Mouse (Mus musculus) CD4-positive, CD25-positive, alpha-beta regulatory T cell, adult 2 months (primary cell): ENCODE results near the gene Olfr574.

Experiments
- DNase-seq: peaks from one replicate; pipeline ENCODE4 v3.0.0-alpha.2; 2012; ENCODE audit warnings: low read depth, low spot score

Olfr574 gene

GRCm38 (mm10) chr7:102948167-102948566, at the start of gene Olfr574:
TSS of gene Olfr574 (plus strand) at chr7:102948467.
- no peak for DNase-seq

GRCm38 (mm10) chr7:102915261-102915660, 33.0 kb upstream of the Olfr574 start:
- DNase-seq, result no peak

GRCm38 (mm10) chr7:102916405-102916804, 31.9 kb upstream of the Olfr574 start:
- DNase-seq, result no peak

- no peak for DNase-seq
Measured at GRCm38 (mm10) chr7:102917032-102917875, 31.0 kb upstream of the Olfr574 start, which contains the start of gene Olfr571. TSS of gene Olfr571 (minus strand) at chr7:102917536.

GRCm38 (mm10) chr7:102919632-102920031, 28.6 kb upstream of the Olfr574 start:
- peak; percentile 64 for DNase-seq

GRCm38 (mm10) chr7:102924109-102924508, 24.2 kb upstream of the Olfr574 start, which contains the start of gene Olfr572:
TSS of gene Olfr572 (plus strand) at chr7:102924409.
- no peak for DNase-seq

- DNase-seq, result no peak
Measured at GRCm38 (mm10) chr7:102927105-102927504, 21.2 kb upstream of the Olfr574 start.

GRCm38 (mm10) chr7:102942475-102942874, 5.8 kb upstream of the Olfr574 start, which contains the start of gene Olfr573-ps1:
TSS of gene Olfr573-ps1 (minus strand) at chr7:102942575.
- DNase-seq, result no peak

GRCm38 (mm10) chr7:102943417-102943816, 4.8 kb upstream of the Olfr574 start:
- no peak for DNase-seq

- no peak for DNase-seq
Measured at GRCm38 (mm10) chr7:102950732-102951131, 2.5 kb downstream of the Olfr574 start.

GRCm38 (mm10) chr7:102958137-102958536, 9.9 kb downstream of the Olfr574 start:
- no peak for DNase-seq

- no peak for DNase-seq
Measured at GRCm38 (mm10) chr7:102958593-102958992, 10.3 kb downstream of the Olfr574 start, which contains the start of gene Olfr575. TSS of gene Olfr575 (minus strand) at chr7:102958775.

GRCm38 (mm10) chr7:102962360-102962759, 14.1 kb downstream of the Olfr574 start, which contains the start of gene Olfr576:
TSS of gene Olfr576 (plus strand) at chr7:102962660.
- no peak for DNase-seq

- DNase-seq, result no peak
Measured at GRCm38 (mm10) chr7:102974399-102974798, 26.1 kb downstream of the Olfr574 start.

- no peak for DNase-seq
Measured at GRCm38 (mm10) chr7:102975843-102976242, 27.6 kb downstream of the Olfr574 start, which contains the start of gene Olfr577. TSS of gene Olfr577 (minus strand) at chr7:102975943.

GRCm38 (mm10) chr7:102989224-102989623, 41.0 kb downstream of the Olfr574 start, which contains the start of gene Olfr578:
TSS of gene Olfr578 (minus strand) at chr7:102989324.
- no peak for DNase-seq
